Mouse (Mus musculus): ENCODE measurements around the gene Adamts12.

DNA sequence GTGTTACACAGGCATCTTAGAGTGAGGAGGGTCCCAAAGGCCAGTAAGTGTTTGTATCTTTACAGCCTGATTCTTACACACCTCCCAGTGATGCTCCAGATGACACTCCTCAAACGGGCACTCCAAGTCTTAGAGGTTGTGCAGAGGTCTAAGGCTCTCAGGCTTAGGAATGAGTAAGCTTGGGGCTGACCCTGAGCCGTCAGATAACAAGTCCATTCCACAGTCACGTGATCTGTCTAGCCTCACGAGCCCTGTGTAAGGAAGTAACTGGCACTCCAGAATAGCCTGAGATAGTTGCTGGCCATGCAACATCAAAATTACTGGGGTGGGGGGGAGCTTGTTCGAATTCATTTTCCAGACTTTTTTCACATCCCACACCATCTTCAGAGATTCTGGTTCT lies 24.5 kb upstream of the Adamts12 start:
- TF ChIP-seq ZNF384 (IDR thresholded peaks at IDR 0.05; ENCODE audit: low read depth, low read length), result no peak
- TF ChIP-seq HCFC1 (IDR thresholded peaks at IDR 0.05; ENCODE audit: borderline replicate concordance, insufficient read depth, low read length), result no peak
